ENCODE assay signal across 22 mouse cellular contexts in the genomic region with DNA sequence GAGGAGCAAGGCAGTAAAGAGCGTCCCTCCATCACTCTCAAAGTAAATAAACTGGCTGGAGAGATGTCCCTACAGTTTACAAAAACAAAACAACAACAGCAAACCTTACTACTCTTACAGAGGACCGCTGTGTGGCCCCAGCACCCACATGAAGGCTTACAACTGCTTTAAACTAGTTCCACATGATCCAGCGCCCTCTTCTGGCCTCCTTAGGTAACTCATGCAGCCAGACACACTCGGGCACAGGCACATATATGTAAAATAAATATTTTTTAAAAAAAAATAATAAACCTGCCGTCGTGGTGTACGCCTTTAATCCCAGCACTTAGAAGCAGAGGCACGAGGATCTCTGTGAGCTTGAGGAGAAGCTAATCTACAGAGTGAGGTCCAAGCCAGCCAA. TPM values are rescaled to one million over a fixed set of nuclear protein-coding genes. Genes with fewer than 3 reads are reported as not detected.
DNase-seq lines count a peak whose midpoint lies in the region; ATAC-seq and TF ChIP-seq lines count a peak whose summit lies in the region.
"Had no signal": no experiment of that assay in that cellular context is flagged by ENCODE, and none has a peak within 500 bp of the region (broad histone marks: within the 10 kb centered on the region; RNA-seq: fewer than 3 reads in every experiment).

No protein-coding gene starts in this region.

- no peak overlapping the region for H3K4me3 ChIP-seq in layer of hippocampus, adult 2 months
- H3K4me3 ChIP-seq: liver, embryonic 15.5 days had no signal

- peak; percentile 56 for TF ChIP-seq CTCF in layer of hippocampus, adult 2 months (conservative IDR thresholded peaks at IDR 0.05)

- H3K27ac ChIP-seq in layer of hippocampus, adult 2 months, result no peak overlapping the region
- H3K27ac ChIP-seq: liver, embryonic 15.5 days had no signal

- peak; percentile 45 for DNase-seq in CD4-positive, CD25-positive, alpha-beta regulatory T cell, adult 2 months (ENCODE audit: low read depth, low spot score)
- DNase-seq in layer of hippocampus, adult 2 months (ENCODE audit: low spot score in 2 of 2), result no peak
- DNase-seq in layer of hippocampus, adult 8-10 months (ENCODE audit: low spot score in 2 of 2), result no peak
- DNase-seq in thymus, postnatal 4 days, result peak; percentile 48
- DNase-seq in thymus, postnatal 36 days, result no peak
- DNase-seq in cerebellum, adult 18-20 months, result no peak
- DNase-seq in spleen, adult 18-20 months, result no peak
- DNase-seq: adrenal gland, postnatal 14 days; cerebellum, postnatal 25 days; gastrocnemius, postnatal 10 days; heart, postnatal 4 days; kidney, postnatal 14 days; midbrain, embryonic 14.5 days; right cerebral cortex, postnatal 14 days; thymus, adult 2 months had no signal

- ATAC-seq in CD4-positive, CD25-positive, alpha-beta regulatory T cell, adult 4 months, result no peak
- ATAC-seq: forebrain, embryonic 16.5 days; inflammation-experienced regulatory T-cells, adult 6 months had no signal

RNA-seq across cellular contexts. Expression of a gene that starts 32.4 kb away (rescaled TPM):
- 1 to 10 TPM; 1.3 to 1.4 TPM for polyA plus RNA-seq in CD4-positive, CD25-positive, alpha-beta regulatory T cell, adult 4 months (2017; shearing (Covaris generic))
- total RNA-seq in layer of hippocampus, adult 2 months (2021), result 10 to 100 TPM; 25.2 to 25.8 TPM
- 10 to 100 TPM; 20.4 to 38.3 (median 34.6) TPM for total RNA-seq in layer of hippocampus, adult 8-10 months (2022)
- total RNA-seq: ES-E14; megakaryocyte progenitor cell, adult 5-6 weeks had no signal
- polyA plus RNA-seq: heart, embryonic 11.5 days; inflammation-experienced regulatory T-cells, adult 6 months; liver, embryonic 15.5 days; midbrain, embryonic 14.5 days; thymus, adult 2 months had no signal

Comparison
In these comparisons a context has a peak if more than half of its experiments do, and no peak if none do; other contexts are left out.
1. DNase-seq: peak in CD4-positive, CD25-positive, alpha-beta regulatory T cell, adult 2 months (single experiment) and thymus, postnatal 4 days (single experiment); none in layer of hippocampus, adult 2 months (0 of 2), layer of hippocampus, adult 8-10 months (0 of 2), thymus, postnatal 36 days (0 of 2), cerebellum, adult 18-20 months (0 of 2) and spleen, adult 18-20 months (0 of 2).